Mouse (Mus musculus): Measurements from ENCODE around the gene Meis1.

Meis1 gene

DNA sequence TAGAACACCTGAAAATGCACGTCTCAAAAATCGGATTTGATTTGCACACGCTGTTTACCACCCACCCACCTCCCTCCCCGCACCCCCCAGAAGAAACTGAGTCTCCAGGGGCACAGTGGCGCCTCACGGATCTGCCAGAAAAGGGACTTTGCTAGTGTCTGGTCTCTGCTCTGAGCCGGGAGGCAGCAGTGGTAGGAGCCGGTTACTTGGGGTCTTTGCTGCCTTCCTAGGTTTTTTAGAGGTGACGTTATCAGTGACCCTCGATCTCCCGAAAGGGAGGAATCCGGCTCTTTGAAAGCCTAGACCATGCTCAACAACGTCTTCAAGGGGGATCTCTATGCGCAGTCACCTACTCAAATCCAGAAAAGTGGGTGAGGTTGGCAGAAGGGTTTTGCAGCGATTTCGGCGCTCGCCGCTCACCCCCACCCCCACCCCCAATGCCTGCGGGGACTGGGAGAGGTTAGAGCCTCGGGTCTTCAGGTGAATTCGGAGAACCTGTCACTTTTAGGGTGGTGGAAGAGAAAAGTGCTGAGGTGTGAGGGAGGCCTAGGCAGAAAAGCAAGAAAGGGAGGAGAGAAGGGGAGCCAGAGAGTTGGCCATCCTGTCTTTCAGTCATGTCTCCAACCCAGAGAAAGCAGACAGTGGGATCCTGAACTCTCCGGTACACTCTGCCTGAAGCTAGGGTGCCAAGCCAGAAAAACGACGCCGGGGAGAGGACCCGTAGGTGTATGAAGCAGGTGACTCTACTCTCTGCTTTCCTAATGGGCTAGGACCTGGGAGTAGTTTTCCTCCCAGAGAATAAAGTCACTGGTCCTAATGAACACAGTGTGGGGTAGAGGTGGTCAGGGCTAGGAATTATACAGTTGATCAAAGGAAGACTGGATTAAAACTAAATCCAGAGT, 143.5 kb downstream of the Meis1 start:
- DNase-seq, result peak; percentile 10

DNA sequence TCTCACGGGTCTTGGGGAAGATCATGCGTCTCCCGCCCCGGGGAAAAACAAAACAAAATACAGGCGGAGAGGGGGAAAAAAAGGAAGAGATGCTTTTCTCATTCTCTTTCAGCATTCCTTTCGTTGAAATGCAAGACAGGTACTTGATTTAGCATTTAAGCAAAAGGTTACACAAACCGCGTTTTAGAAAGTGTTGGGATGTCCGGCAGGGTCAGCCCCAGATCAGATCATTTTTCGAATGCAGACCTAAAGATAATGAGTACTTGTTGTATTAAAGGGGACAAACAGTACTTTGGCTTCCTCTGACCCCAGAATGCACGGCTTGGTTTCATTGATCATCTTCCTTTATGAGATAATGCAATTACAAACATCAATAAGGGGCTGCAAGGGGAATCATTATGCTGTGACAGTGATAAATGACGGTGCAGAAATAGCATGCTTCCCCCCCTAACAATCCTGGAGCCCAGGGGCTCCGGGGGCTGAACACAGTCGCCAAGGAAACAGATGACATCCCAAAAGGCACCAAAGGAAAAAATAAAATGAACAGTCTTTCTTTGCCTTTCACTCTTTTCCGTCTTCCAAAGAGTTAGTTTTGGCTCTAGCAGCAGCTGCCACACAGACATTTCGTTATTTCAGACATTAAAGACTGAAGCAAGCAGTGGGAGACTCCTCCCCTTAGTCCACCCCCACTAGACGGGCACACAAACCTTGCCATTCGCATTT, 144.3 kb downstream of the Meis1 start:
- DNase-seq, result peak; percentile 13

DNA sequence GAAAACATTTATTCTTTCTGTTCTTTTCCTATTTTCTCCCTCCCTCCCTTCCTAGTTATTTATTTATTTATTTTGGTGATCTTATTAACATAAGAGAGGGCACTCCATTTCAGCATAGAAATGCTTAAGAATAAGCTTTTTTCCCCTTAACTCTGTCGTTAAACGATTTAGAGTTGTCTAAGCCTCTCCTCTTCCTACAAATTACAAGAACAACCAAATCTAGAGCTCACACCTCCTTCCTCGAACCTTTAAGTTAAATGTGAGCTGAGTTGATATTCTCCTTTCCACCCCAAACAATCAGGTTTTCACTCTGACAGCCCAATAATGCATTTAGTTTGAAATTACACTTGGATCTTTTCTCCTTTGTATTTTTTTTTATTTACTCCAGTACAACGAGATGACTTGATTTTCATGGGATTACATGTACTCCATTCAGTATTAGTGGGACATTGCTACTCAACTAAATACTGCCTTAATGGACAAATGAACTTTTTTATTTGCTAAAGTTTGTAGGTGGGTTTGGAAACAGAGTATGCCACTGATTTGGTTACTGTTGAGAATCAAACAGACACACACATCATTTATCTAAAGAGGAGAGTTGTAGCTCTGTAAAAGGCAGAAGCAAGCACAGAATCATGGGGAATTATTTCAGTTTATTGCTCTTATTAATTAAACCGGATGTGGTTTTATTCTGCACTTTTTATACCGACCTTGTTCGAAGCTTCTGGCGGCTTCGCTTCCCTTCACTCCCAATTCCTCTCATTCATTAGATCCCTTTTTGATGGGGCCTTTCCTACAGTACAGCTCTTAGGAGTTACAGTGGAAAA, 145.1 kb downstream of the Meis1 start:
- no peak for DNase-seq

DNA sequence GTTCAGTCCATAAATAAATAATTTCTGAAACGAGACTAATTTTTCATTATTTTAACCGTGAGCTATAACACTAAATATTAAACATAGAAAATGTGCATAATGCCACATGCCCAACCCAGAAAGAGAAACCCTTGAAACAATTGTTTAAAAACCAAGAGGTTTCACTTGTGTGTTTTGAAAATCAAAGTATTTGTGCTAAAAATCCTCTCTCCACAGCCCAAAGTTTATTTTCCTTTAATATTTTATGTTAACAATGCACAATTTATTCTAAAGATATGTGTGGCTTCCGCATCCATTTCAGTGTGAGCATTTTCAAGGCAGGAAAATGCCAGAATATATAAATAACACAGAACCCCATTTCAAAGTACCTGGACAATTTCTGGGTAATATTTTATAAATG, 146.0 kb downstream of the Meis1 start:
- DNase-seq, result no peak

DNA sequence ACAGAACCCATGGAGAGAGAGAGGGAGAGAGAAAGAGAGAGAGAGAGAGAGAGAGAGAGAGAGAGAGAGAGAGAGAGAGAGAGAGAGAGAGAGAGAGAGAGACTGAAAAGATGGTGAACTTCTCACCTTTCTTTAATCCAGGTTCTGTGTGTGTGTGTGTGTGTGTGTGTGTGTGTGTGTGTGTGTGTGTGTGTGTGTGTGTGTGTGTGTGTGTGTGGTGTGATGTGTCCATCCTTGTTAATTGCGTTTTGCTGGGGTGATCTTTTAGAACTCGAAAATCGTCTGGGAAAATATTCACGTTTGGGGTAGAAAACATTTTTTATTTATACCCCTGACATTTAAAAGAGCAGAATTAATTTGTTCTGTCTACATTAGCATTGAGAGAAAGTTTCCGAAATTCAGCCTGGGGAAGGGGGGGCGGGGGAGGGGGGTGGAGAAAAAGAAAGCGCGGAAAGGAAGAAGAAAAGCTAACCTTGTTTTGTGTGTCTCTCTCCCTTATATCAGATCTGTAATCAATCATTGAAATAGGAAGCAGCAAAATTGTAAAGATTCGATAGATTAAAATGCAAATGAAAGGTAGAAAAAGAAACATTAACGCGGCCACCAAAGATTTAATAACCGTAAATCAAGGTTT, 146.6 kb downstream of the Meis1 start:
- no peak for DNase-seq

DNA sequence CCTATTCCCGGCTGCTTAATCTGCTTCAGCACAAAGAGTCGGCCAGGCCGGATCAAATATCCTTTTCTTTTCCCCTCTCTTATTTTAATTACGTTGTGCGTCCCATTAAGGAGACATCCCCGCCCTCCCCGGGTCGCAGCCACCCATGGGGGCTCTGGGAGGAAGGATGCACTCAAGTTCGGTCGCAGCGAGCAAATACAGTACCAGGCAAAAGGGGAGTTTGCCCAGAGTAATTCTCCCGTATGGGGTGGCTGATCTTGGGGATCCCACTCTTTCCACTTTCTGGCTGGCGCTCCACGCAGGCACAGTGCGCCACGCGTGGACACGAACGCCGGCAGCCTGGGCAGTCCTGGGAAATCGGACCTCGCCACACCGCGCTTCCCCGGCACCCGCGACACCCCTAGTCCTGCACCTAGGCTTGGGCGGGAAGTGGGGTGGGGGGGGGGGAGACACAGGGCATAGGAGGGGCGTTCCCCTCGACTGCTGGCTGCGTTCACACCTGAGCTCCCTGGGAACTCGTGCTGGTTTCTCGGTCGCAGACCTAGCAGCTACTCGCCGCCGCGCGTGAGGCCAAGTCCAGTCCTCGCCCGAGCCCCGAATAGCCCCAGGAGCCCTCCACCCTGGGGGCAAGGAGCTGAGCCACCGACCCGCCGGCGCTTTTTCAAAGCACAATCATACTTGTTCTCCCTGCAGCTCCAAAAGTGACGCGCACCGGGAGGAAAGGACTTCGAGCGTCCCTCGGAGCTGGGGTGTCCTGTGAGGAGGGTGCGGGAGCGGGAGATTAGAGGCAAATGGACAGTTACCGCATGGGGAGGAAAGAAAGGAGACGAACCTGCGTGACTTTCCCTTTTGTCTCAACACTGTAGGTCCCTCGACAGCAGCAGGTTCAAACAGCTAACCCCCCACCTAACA, 147.4 kb downstream of the Meis1 start:
- DNase-seq, result peak; percentile 37

DNA sequence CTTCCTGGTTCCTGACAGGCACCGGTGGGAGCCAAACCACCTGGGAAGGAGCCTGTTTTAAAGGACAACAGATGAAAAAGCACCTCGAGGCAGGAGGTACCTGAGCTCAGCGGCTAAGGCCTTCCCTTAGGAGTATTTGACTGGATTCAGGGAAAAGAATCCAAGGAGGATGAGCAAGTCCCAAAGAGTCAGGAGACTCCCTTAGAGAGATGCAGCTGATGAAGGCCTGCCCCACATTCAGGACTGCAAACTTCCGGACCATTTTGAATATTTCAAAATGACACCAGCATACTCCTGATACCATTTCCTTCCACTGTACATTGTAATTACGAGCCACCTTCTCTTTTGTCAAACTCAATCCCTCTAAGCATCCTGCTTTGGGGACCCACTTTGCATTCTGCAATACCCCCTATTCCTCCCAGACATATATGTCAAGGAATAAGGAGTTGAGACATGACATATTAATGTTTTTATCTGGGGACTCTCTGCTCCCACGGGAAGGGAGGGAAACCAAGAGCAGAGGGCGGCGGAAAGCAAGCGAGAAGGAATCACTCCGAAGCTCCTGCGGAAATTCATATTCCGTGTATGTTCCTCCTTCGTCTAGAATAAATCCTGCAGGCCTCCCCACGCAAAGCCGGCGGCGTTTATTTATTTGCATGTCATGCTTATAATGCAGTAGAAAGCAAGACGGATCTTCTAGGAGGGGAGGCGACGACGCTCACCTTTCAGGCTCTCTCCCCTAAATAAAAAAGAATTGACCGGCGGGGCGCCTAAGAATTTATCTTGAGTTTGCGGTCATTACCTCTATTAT, 148.5 kb downstream of the Meis1 start:
- no peak for DNase-seq

DNA sequence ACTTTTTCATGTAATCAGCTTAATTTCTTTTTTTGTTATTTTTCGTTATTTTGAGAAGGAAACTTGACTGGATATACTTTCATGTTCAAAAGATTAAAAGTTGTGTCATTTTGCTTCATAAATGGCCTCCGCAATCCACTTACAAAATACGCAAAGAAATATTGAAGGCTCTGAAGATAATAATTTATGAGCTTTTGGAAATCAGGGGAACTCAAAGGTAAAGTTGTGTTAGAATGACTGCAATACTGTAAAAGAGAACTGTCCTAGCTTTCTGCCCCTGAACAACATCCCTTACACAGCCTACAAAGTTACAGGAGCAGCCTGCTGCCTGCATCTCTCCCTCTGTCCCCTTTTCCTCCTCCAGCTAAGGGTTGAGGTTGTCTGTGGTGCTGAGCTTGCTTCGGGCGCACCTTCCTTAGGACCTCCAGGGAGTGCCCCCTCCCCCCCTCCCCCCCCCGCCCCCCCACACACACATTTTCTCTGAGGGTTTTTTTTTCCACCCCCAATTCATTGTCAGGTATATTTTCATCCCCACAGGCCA, 149.3 kb downstream of the Meis1 start:
- no peak for DNase-seq

DNA sequence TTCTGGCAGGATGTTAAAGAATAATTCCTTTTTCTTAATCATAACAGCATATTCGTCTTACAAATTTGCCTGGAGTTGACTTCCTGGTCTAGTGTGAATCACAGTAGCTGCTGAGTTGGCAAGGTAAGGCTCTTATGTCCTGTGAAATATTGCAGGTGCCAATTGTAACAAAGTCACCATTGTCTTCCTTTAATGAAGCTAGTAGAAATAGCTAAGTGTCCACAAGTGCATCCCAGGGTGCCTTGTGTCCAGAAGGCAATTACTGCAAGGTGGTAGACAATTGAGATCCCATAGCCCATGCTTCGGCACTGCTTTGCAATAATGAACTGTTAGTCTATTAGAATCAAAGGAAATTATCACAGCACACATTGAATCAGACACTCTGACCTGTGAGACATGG, 151.1 kb downstream of the Meis1 start:
- DNase-seq, result no peak

DNA sequence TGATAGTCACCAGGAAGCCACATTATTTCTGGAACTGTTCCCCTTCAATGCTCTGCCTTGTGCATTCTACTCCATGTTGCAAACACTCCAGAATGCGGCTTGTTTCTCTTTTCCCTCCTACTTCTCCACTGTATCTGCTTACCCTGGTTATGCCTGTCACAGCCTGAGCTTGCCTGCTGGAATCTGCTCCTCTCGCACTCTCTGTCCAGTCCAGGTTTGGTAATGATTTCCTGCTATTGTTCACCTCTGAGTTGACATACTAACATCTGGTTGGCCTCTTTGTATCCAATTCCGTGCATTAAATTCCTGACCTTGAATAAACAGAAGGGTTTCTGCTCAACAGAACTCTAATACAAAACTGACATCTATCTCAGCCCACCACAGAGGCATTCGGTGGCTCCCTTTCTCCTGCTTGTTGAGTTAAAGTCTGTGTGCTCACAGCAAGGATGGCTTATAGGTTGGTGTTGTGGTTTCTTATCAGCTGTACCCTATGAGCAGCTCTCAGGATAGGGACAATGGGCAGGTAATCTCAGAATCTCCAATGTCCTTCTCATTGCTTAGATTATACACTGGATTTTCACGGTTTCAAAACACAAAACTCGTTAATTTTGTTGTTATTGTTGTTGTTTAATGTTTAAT, 152.5 kb downstream of the Meis1 start:
- DNase-seq, result no peak

DNA sequence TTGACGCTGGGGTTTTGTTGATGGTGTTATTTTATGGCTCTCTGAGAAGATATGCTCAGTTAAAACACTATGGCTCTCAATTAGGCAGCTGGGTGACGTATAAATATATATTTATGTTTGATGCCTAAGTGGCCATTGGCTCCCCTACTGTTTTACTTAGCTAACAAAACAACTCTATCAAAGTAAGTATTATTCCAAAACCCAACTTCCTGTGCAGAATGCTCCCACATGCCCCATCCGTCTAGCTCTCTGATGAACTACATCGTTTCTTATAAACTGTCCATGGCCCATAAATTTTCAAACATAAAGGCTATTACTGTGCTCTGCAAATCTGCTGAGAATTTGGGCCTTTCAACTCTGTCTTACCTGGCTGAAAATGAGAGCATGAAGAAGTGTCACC, 168.0 kb downstream of the Meis1 start:
- no peak for DNase-seq

DNA sequence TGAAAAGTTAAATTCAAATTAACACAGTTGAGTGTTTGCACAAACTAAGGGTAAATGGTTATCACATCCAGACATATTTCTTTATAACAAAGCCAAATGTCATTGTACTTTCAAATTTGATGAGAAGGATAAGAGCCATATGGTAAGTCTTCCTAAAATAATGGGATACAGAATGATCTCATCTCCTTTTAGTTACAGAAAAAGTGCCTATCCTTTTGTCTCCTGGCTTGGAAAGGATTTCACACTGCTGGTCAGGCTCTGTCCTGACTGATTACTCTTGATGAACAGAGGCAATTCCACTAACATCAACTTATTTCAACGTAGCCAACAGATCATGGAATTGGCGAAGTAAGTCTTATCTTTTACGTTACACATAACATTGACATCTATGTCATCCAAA, 171.1 kb downstream of the Meis1 start:
- DNase-seq, result no peak

DNA sequence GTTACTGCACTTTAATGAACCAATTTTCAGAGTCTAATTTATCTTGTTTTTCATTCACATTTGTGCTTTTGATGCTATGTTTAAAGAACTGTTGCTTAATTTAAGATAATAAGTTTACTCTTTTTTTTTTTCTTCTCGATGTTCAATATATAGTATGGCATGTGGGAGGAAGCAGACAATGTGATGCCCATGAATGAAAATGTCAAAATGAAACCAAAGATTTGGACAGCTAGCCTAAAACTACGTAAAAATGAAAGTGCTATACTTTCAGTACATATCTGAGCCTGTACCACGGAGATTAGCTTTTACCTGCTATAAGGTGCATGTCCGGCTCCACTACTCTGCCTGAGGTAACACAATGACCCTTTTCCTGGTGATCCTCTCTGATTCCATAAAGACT, 172.3 kb downstream of the Meis1 start:
- DNase-seq, result no peak

DNA sequence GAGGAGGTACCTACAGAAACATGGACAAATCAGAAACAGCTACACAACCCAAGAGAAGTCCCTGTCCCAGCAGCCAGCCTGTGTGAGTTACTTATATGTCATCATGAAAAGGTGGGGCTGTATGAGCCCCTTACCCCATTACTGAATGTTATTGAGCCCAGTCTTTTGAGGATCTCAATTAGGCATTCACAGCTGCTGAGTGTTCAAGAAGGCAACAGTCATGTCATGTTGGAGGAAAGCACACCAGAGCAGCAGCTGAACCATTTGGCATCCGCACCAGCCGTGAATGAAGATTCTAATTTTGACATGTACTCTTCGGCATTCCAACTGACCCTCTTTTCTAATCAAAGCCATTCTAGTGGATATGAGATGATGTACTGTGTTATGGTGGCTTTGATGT, 172.9 kb downstream of the Meis1 start:
- DNase-seq, result no peak

DNA sequence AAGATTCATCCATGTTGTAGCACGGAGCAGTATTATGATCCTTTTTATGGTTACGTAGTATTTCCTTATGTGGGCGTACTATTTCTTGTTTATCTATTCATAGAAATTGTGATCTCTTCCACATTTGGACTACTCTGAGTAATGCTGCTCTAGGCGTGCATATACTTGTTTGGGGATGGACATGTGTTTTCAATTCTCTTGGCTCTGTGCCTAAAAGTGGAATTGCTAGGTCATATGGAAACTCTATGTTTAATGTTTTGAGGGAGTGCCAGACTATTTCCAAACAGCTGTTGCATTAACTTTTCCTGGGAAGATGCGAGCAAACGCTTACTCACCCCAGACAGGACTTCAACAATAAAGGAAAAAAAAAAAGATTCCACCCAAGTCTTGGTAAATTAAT, 173.3 kb downstream of the Meis1 start:
- no peak for DNase-seq

DNA sequence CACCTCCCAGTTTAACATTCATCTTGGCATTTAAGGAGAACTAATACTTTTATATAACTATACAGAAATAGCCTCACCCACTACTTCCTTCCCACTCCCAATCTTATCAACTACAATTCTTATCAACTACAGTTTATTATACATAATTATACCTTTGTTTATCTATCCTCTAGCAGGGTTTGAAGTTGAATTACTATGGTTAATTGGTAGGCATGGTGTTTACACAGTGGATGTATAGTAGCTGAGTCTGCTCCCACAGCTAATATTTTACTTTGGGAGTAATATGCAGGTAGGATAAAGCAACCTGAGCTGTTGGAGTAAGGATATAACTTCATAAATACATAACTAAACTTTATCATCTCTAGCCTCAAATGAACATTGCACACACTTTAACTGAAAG, 188.7 kb downstream of the Meis1 start:
- DNase-seq, result no peak
